Mouse (Mus musculus) hindlimb bud, embryonic 11.5 days (tissue): ENCODE measurements at regions not wholly inside any gene's neighbourhood (a gene's known extent, or its start where the extent isn't known, plus 50 kb on each side); places are given as distances from the start of the nearest gene placed in this dataset.

Experiments used
- DNase-seq: peaks from one replicate; pipeline ENCODE4 v3.0.0-alpha.2; 2012; ENCODE audit warnings: low read depth, low spot score; ENCODE audit errors: extremely low spot score

DNA sequence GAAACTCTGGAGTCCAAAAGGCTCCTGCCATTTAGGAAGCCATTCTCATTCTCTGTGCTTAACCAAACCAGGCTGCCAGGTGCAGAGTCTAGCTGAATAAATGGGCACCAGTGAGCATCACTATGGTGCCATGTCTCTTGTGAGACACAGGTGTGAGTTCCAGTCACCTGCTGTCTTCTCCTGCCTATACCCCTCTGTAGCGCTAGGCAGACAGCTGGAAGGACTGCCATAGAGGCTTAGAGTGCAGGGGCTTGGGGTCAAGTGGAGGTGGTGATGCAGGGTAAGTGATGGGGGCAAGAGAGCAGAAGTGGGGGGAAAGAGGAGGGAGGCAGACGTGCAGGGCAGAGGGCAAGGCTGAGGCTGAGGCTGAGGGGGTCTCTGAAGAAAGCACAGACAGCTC is 122.7 kb upstream of the Spdye4c start:
- DNase-seq, result no peak

DNA sequence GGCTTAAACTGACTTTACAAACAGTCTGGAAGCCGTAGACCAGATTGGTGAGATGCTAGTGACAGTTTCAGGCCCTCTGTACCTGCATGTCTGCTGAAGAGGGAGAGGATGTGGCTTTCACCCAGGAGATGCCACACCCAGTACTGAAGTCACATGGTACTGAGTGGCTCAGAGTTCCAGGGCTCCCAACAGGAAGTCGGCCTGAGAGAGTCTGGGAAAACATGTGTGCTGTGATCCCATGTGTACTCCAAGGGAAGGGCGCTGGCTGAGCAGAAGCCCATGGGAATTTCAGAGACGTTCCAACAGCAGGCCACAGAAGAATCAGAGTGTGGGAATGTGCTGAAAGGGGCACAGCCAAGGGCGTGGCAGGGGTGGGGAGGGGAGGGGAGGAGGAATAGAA is 120.7 kb upstream of the Spdye4c start:
- no peak for DNase-seq

DNA sequence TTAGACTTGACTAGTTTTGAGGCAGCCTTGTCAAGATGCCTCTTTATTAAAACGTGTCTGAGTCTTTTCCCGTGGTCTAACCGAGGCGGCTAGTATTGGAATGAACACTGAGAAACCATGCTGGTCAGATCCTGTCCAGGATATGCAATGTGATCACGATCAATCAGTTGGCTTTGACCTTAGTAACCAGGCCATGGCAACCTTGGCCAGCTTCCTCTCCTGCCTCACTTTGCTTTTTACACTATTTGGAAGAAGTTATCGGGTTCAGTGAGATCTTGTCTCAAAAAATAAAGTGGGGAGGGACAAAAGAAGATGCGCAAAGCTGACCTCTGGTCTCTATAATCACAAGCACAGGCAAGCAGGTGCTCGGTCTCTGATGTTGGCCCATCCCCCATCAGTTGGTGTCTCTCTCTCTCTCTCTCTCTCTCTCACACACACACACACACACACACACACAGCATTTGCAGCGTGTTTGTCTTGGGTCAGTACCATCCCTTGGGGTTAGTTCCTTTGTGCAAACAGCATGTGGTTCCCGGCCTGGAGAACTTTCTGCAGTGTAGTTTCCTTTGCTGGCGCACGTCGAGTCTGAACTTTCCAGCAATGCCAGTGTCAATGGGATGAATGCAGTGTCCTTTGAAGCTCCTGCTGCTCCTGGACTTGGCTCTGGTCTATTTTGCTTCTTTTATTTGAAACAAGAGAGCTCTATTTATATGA is 117.6 kb upstream of the Spdye4c start:
- no peak for DNase-seq

DNA sequence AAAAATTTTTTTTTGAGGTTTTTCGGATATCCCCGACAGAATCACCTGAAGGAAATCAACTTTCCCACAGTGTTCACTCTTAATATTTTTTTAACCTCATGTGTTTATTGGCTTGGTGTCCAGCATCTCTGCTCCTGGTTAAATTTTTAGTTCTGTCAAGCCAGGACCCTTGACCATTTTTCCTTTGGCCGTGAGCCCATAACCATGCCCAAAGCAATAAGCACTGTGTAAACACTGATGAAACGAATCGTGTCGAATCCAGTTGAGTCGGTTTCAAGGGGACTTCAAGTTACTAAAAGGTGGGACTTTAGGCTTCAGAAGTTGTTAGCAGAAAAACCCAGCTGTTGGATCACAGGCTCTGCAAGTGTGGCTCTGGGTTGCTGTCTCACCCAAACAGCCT is 117.0 kb upstream of the Spdye4c start:
- no peak for DNase-seq

DNA sequence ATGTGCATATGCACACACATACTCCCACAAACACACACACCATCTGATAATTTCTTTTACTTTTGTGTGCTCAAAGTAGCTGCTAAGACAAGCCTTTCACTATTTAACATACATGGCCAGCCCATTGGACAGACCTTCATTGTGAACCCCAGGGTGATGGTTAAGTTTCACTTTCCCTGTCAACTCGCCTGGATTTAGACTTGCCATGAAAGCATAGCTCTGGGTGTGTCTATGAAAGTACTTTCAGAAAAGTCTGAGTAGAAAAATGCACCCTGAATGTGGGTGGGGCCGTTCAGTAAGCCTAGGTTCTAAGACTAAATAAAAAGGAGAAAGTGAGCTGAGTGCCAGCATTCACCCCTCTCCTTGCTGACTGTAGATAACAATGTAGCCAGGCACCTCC is 113.8 kb upstream of the Spdye4c start:
- DNase-seq, result no peak

DNA sequence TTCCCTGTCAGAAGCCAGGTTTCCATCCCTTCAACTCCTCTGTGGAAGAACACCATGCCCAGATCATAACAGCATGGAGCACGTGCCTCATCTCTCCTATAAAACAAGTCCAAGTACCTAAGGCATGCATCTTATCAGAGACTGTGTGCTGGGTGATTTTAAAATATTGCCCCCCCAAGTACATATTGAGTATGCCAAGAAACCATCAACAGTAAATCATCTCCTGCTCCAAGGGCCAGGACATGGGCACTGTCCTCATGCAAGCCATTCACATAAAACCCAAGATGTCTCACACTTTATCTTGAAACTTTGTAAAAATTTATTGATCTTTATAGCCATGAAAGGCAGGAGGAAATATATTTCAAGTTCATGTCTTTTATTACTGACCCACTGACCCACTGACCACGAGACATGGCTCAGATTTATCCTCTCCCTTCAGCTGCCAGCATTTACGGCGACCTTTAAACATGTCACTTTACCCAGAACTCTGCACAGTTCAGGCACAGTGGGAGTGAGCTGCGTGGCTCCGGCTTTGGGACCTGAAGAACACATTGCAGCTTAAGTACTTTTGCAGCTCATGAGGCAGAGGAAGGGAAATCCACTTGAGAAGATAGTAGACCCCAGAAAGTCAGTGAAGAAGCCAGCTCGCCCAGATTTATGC is 99.7 kb upstream of the Spdye4c start:
- DNase-seq, result no peak

DNA sequence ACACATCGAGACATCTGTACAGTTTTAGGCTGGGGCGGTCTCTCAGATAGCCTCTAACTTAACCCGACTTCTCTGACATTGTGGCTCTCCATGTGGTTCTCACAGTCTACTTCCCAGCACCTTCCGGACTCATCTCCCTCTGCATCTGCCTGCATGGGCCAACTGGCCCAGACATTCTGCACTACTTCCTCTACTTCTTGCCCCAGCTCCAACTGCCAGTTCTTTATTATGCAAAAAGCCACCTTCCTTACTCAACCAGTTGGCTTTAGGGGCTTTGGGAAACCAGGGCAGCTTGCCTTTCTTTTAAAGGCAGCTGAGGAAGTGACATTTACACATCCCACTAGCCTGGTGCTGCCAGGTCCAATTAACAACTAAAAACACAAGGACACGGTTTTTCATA is 97.1 kb upstream of the Spdye4c start:
- DNase-seq, result no peak

DNA sequence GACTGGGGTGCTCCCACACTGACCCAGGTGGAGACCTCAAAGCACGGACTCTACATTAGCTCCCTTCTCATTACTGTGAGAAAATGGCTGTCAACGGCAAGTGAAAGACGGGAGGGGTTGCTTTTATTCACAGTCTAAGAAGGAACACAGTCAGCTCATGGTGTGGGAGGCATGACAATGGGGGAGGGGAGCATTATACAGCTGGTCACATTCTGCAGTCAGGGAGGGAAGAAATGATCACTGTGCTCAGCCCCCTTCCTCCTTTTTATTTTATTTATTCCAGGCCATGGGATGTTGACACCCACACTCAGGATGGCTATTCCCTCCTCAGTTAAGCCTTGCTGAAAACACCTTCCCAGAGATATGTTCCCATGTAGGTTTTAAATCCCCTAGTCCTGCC is 93.1 kb upstream of the Spdye4c start:
- DNase-seq, result no peak

DNA sequence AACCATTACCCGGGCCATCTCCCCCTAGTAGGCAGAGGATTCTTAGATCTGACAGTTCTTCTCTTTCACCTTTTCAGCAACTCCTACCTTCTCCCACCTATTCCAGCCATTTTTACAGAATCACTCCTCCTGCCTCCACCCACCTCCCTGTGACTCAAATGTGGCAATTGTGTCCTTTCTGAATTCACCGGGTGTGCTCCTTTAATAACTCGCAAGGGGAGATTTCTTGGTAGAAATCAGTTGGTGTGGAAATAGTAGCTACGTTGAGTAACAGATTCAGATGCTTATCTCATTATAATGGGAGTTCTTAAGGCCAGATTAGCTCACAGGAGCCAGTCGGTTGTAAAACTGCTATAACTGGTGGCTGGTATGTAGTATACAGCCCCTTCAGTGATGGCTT is 92.4 kb upstream of the Spdye4c start:
- no peak for DNase-seq

DNA sequence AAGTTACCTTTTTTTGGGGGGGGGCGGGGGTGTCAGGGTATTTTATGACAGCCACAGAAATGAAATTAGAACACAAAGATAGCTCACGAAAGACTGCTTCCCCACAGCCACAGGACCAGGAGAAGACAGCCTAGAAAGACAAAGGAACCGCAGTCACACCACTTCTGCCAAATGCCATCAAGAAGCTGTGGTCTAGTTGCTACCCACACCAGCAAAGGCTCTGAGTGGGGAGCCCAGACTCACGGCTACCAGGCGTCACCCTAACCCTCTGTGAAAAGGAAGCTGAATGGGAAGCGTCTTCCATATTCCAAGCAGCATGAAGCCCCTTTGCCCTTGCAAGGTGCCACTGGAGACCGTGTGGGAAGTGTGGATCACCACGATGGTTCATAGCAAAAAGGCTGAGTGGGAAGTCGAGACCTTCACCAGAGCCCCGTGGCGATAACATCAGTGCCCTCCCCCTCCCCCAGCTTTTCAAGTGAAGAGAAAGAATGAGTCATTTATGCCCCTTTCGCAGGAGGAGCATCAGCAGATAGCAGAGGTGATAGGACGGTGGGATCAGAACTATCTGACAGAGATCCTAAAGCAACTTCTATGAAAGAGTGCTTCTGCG is 91.3 kb upstream of the Spdye4c start:
- DNase-seq, result no peak

DNA sequence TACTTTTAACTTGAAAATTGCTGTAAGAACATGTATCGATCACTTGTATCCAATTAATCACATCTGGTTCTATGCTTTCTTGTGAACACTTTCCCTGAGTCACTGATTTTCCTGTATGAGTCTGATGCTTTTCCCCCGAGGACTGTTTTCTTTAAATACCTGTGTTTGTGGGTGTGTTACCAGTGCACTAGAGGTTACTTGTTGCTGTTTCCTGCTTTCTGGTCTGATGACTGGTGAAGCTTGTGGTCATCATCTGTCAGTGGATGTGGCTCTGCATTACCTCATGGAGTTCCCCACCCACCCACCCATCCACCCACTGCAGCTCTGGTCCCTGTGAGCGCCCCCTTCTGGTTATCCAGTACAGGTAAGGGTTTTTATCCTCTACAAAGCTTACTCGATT is 88.3 kb upstream of the Spdye4c start:
- no peak for DNase-seq

DNA sequence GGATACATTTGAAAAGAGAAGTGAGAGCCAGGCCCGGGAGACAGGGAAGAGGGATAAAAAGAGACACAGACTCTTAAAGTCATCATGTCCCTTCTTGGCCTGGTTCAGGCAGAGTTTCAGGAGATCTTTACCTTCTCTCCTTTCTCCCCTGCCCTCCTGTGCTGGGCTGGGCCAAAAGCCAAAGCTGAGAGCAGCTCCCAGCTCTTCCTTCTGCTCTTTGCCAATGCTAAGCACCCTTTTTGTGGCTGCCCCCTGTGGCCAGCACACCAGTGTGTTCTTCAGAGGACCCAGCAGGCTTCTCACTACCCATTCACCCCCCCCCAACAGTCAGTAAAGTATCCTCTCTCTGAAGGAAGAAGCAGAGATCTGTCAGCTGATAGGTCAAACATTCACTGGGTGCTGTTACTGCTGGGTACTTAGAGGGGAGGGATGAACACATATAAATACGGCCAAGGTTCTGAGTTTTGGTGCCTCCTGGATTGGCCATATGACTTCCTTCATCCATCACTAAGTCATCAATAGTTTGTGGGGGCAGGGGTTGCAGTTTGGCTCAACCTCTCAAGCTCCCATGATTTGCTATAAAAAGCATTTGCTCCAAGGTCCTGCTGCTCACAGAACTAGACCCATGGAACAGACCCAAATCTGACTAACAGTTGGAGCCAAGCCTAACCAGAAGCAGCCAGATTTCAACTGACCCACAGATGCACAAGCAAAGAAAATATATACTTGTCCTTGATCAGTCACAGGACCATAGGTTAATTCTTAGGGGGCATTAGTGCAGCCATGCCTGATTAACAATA is 87.7 kb upstream of the Spdye4c start:
- DNase-seq, result no peak

DNA sequence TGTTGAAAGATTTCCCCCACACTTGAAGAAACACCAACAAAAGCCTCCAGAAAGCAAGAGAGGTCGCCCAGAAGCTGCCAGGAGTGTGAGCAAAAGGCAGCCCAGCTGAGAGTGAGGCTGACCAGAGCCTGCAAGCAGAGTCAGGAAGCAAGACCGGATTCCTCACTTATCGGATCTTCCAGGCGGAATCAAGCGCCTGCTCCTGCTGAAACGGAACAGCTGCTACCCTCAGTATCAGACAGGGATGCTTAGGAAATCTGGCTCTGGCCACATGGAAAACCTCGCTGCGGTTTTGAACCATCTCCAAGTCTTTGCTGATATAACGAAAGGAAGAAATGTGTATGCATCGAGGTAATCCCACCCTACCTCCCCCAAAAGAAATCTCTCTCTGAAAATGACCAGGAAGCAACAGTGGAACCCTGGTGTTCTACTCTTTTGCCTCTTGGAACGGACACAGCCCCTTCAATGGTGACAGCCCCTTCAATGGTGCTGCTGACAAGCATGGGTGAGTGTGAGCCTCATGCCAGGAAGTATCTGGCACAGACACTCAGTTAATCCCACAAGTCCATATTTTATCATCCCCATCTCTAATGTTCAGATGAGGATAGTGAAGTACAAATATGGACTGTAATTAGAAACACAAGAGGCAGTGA is 83.3 kb upstream of the Spdye4c start:
- no peak for DNase-seq

DNA sequence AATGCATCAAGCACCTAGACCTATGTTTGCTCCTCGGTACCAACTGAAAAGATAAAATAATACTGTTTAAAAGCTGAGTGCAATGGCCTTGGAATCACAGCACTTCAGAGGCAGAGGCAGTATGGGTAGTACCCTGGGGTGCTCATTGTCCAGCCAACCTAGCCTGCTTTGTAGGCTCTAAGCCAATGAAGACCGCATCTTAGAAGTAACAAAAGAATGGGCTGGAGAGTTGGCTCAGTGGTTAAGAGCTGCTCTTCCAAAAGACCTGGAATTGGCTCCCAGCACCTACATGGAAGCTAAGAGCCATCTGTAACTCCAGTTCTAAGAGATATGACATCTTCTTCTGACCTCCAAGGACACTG is 82.8 kb upstream of the Spdye4c start:
- no peak for DNase-seq

DNA sequence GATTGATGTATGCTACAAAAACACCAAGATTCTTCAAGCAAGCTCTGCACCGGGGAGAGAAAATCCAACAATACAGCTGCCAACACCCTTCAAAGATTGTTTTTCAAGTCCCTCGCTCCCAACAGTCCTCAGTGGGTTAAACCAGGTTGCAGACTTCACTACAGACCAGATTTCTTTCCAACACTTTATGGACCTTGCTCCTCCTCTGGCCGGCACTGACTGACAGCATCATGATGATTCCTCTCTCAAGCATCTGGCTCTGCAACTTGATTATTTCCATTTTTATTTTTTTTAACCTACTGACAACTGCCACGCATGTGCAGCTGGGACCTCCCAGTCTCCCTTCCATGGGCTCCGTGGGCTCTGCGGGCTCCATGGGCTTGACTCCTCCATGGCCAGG is 79.7 kb upstream of the Spdye4c start:
- DNase-seq, result no peak

DNA sequence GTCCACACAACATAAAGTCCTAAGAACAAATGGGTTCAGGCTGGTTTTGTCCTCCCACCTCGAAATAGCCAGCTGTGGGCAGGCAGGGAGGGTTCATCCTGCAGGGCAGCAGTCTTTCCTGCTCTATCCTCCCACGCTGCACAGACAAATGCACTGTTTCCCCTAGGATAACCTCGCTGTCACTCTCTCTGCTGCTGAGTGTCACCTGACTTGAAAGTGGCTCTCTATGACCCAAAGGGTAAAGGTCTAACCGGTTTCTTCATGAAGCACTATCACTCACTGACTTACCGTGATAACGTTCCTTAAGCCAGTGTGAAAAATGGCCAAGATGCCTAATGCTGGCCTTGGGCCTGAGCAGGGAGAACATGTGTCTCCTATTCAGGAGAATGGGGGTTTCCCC is 78.2 kb upstream of the Spdye4c start:
- no peak for DNase-seq

DNA sequence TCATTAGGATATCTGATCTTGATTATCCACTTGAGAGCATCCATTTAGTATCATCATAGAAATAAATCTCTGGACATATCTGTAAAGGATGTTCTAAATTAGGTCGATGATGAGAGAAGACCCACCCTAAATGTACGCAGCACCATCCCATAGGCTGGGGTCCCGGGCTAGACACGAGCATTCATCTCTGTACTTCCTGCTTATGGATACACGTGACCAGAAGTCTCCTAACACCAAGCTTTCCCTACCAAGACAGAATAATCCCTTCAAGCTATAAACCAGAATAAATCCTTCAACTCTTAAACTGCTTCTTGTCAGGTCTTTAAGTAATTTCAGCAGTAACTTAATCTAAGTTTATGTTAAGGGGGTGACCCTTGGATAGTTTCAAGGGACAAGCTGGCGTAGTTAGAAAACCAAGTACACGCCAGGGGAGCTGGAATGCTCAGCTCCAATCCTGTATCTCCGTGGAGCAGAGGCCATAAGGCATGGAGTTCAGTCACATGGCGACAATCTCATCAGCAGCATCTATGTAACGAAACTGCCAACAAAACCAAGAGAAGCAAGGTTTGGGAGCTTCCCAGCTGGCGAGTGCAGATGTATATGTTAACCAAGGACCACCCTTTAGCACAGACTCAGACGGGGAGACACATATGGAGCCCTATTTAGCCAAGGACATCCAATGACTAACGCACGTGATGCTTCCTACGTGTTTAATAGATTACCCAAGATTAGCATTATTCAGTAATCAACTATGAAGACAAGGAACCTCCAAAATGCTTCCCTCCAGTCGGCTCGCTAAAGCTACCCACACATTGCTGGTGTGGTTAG is 76.3 kb upstream of the Spdye4c start:
- no peak for DNase-seq

DNA sequence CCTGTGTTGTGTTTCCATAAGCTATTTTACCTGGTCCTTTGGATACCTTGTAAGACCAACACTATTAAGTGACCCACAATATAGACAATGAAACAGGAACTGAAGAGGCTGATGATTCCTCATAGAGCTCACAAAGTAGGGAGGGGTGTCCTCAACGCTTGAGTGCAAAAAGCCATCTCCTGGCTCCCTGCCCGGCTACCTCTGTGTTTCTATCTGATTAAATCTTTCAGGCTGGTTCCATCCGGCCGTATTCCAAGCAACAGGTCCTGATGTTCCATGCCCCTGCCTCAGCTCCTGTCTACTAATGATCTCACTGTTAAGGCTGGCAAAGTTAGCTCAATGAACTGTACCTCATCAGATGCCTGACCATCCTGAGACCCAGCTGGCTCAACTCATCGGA is 75.3 kb upstream of the Spdye4c start:
- DNase-seq, result no peak

DNA sequence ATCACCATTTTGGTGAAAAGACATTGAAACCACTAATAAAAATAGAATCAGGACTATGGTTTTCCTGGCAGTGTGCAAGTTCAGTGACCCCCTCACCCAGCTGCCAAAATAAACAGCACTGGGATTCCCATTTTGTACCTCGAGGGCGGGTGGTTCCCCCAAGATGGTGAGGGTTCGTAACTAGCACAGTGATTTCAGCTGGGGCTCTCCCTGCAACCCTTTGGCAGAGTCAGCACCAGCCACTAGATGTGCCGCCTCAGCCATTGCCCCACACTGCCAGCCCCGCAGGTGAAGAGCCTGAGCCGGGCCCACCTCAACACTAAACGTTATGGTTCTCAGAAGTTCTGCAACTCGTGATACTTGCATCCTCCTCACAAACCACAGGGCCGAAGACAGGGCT is 74.3 kb upstream of the Spdye4c start:
- DNase-seq, result no peak

DNA sequence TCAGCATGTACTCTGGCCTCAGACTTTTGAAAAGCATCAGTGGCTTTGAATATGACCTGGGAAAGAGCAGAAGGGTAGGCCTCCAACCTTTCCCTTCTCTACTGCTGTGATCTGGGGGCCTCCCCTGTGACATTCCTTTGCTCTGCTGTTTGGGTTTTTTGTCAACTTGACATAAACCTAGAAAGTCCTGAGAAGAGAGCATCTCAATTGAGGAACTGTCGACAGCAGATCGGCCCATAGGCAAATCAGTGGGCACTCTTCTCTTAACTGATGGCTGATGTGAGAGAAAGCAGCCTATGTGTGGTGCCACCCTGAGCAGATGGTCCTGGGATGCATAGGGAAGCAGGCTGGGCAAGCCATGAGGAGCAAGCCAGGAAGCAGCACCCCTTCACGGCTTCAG is 72.9 kb upstream of the Spdye4c start:
- DNase-seq, result no peak
